Mouse (Mus musculus) kidney, embryonic 14.5 days (tissue): ENCODE measurements at regions not wholly inside any gene's neighbourhood (a gene's known extent, or its start where the extent isn't known, plus 50 kb on each side); places are given as distances from the start of the nearest gene placed in this dataset.

Experiments used
- ATAC-seq: fragments of 200-750 bp; cut with Nextera tagmentation; 2 replicates; pipeline ENCODE4 v1.8.0; 2017; ENCODE audit warnings: moderate number of reproducible peaks, mild to moderate bottlenecking, moderate TSS enrichment, moderate library complexity; ENCODE audit not compliant: low FRiP score, low TSS enrichment
- H3K27ac ChIP-seq: fragments of 300-500 bp; sonication (generic); 2 replicates; pipeline ENCODE4 v1.5.1; 2014; ENCODE audit warnings: low read depth, mild to moderate bottlenecking, low read length, moderate library complexity, mixed read lengths
- H3K27me3 ChIP-seq: fragments of 300-500 bp; sonication (generic); 2 replicates; pipeline ENCODE4 v1.6.1; 2014; ENCODE audit warnings: mild to moderate bottlenecking, low read length; ENCODE audit not compliant: control insufficient read depth, insufficient read depth
- H3K36me3 ChIP-seq: fragments of 300-500 bp; sonication (generic); 2 replicates; pipeline ENCODE4 v1.6.1; 2014; ENCODE audit warnings: low read length, mixed read lengths; ENCODE audit not compliant: control insufficient read depth, insufficient read depth
- H3K4me1 ChIP-seq: fragments of 300-500 bp; sonication (generic); 2 replicates; pipeline ENCODE4 v1.6.1; 2014; ENCODE audit warnings: low read length, mixed read lengths; ENCODE audit not compliant: control insufficient read depth, insufficient read depth
- H3K4me2 ChIP-seq: fragments of 300-500 bp; sonication (generic); replicated peaks from 2 replicates; pipeline ENCODE4 v1.6.1; 2014; ENCODE audit warnings: low read depth, mild to moderate bottlenecking, low read length
- H3K4me3 ChIP-seq: fragments of 300-500 bp; sonication (generic); 2 replicates; pipeline ENCODE4 v1.5.1; 2014; ENCODE audit warnings: mild to moderate bottlenecking, low read length
- H3K9ac ChIP-seq: fragments of 300-500 bp; sonication (generic); 2 replicates; pipeline ENCODE4 v1.6.1; 2014; ENCODE audit warnings: low read depth, mild to moderate bottlenecking, low read length, moderate library complexity
- H3K9me3 ChIP-seq: fragments of 300-500 bp; sonication (generic); 2 replicates; pipeline ENCODE4 v1.6.1; 2016; ENCODE audit warnings: low read length; ENCODE audit not compliant: control insufficient read depth
- WGBS: fragments of 180-500 bp; shearing (Covaris S2); extraction: QIAGEN DNeasy Blood & Tissue Kit; methylation state at CpG from one replicate; pipeline ENCODE4 v1.1.7; 2014; 5-methylcytosine and 5-hydroxymethylcytosine counted together

DNA sequence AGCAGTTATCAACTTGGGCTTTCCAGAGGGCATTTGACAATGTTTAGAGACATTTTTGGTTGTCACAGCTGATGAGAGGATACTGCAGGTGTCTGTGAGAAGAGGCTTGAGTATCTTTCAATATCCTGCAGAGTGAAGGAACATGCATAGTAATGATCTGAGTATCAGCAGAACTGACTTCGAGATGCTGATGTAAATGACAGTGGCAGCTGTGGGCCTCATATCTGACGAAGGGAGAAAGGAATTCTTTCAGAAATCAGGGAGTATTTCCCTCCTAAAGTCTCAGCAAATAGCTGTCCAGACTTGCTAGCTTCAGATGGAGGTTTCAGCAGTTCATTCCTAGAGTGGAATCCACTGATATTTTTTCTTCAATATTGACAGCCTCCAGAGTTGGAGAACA is 83.9 kb upstream of the Gmds start:
- Histone ChIP-seq H3K9ac (no peak overlapping the region), H3K4me3 (no peak overlapping the region), H3K4me1 (no peaks in the 10 kb centered on the region), H3K27ac (no peak overlapping the region), H3K27me3 (no peaks in the 10 kb centered on the region), H3K9me3 (no peaks in the 10 kb centered on the region), H3K4me2 (no peak overlapping the region), H3K36me3 (no peaks in the 10 kb centered on the region)
- 72% methylated on average over 2 of the region's 2 CpGs for WGBS
- no peak for ATAC-seq

DNA sequence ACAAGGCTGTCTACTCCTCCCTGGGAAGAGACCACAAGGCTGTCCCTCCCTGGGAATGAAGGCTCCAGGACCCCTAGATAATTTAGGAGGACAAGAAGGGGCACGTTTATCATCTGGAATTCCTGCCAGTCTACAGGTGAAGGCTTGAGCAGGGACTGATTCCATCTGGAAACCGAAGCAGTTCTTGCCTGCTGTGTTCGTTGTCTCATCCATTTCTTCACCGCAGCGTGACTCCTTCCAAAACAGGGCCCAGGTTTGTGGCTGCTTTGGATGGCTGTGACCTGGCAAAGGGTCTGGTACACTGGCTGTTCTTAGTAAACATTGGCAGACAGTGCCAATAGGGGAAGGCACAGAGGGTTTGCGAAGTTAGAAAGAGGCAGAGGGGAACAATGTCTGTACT is 80.8 kb upstream of the Gmds start:
- H3K9me3 ChIP-seq = no peaks in the 10 kb centered on the region
- no peaks in the 10 kb centered on the region for H3K27me3 ChIP-seq
- H3K4me1 ChIP-seq = no peaks in the 10 kb centered on the region
- no peak overlapping the region for H3K4me2 ChIP-seq
- H3K36me3 ChIP-seq = no peaks in the 10 kb centered on the region
- no peak overlapping the region for H3K27ac ChIP-seq
- no peak overlapping the region for H3K9ac ChIP-seq
- no peak overlapping the region for H3K4me3 ChIP-seq
- no peak for ATAC-seq
- 75% methylated on average over 6 of the region's 6 CpGs for WGBS

- Histone ChIP-seq H3K4me1 (no peaks in the 10 kb centered on the region), H3K4me2 (no peak overlapping the region), H3K27ac (no peak overlapping the region), H3K27me3 (no peaks in the 10 kb centered on the region), H3K9ac (no peak overlapping the region), H3K36me3 (no peaks in the 10 kb centered on the region), H3K4me3 (no peak overlapping the region), H3K9me3 (no peaks in the 10 kb centered on the region)
- WGBS = 89% methylated on average over 2 of the region's 2 CpGs
- no peak for ATAC-seq
Measured at GRCm38 (mm10) chr13:32418655-32419054, 80.1 kb upstream of the Gmds start.

GRCm38 (mm10) chr13:32417907-32418306 is 79.4 kb upstream of the Gmds start:
- no peak for ATAC-seq

GRCm38 (mm10) chr13:32411287-32411935 is 72.9 kb upstream of the Gmds start:
- no peak overlapping the region for H3K4me2 ChIP-seq
- no peaks in the 10 kb centered on the region for H3K36me3 ChIP-seq
- H3K9me3 ChIP-seq = no peaks in the 10 kb centered on the region
- ATAC-seq = no peak
- no peak overlapping the region for H3K27ac ChIP-seq
- H3K9ac ChIP-seq = no peak overlapping the region
- 43% methylated on average over 14 of the region's 14 CpGs for WGBS
- no peaks in the 10 kb centered on the region for H3K4me1 ChIP-seq
- no peak overlapping the region for H3K4me3 ChIP-seq
- H3K27me3 ChIP-seq = no peaks in the 10 kb centered on the region

More at GRCm38 (mm10) chr13:32417907-32418306, 79.4 kb upstream of the Gmds start:
- no peaks in the 10 kb centered on the region for H3K4me1 ChIP-seq
- no peaks in the 10 kb centered on the region for H3K27me3 ChIP-seq
- H3K9ac ChIP-seq = no peak overlapping the region
- H3K4me2 ChIP-seq = no peak overlapping the region
- H3K9me3 ChIP-seq = no peaks in the 10 kb centered on the region
- no peak overlapping the region for H3K4me3 ChIP-seq
- no peaks in the 10 kb centered on the region for H3K36me3 ChIP-seq
- no peak overlapping the region for H3K27ac ChIP-seq

- Histone ChIP-seq H3K27ac (no peak overlapping the region), H3K9me3 (no peaks in the 10 kb centered on the region), H3K4me3 (no peak overlapping the region), H3K27me3 (no peaks in the 10 kb centered on the region), H3K9ac (no peak overlapping the region), H3K36me3 (no peaks in the 10 kb centered on the region), H3K4me2 (no peak overlapping the region), H3K4me1 (no peaks in the 10 kb centered on the region)
- ATAC-seq = no peak
- 67% methylated on average over 6 of the region's 6 CpGs for WGBS
Measured at GRCm38 (mm10) chr13:32410065-32410464, 71.5 kb upstream of the Gmds start.

- Histone ChIP-seq H3K36me3 (no peaks in the 10 kb centered on the region), H3K27ac (no peak overlapping the region), H3K9me3 (no peaks in the 10 kb centered on the region), H3K4me3 (no peak overlapping the region), H3K27me3 (no peaks in the 10 kb centered on the region), H3K9ac (no peak overlapping the region), H3K4me1 (no peaks in the 10 kb centered on the region), H3K4me2 (no peak overlapping the region)
- 81% methylated on average over 1 of the region's 1 CpGs for WGBS
- ATAC-seq = no peak
Measured at GRCm38 (mm10) chr13:32398616-32399015, 60.1 kb upstream of the Gmds start.
